Mouse (Mus musculus) lung, adult 2 months (tissue): ENCODE data around the gene Kif3b. TPM values are rescaled to one million over a fixed set of nuclear protein-coding genes. Genes with fewer than 3 reads are reported as not detected.
A peak's percentile ranks its signal among the peaks of the same experiment; 100 is the strongest.

ENCODE experiments used
- DNase-seq: peaks from one replicate; pipeline ENCODE4 v3.0.0; 2022
- H3K4me1 ChIP-seq: fragments of 200-500 bp; 2 replicates; pipeline ENCODE4 v1.6.1; 2011; ENCODE audit warnings: low read length; ENCODE audit not compliant: control insufficient read depth, insufficient read depth
- H3K4me3 ChIP-seq: fragments of 200-500 bp; replicated peaks from 2 replicates; pipeline ENCODE3; 2011; ENCODE audit warnings: low read depth, mild to moderate bottlenecking, control low read depth, low read length; ENCODE audit errors: extremely low read depth
- CTCF ChIP-seq: fragments of 200-500 bp; IDR thresholded peaks from 2 replicates; pipeline ENCODE4 v1.5.1; 2011; ENCODE audit warnings: mild to moderate bottlenecking, low read length, control low read depth; ENCODE audit not compliant: insufficient read depth
- POLR2A ChIP-seq: fragments of 200-500 bp; IDR thresholded peaks from 2 replicates; pipeline ENCODE4 v1.6.1; 2011; ENCODE audit warnings: low read depth, mild to moderate bottlenecking, control low read depth, low read length, borderline replicate concordance; ENCODE audit errors: extremely low read depth
- WGBS: fragments of 180-500 bp; shearing (Covaris S2); methylation state at CpG from one replicate; pipeline ENCODE4 v1.1.7; 2018; 5-methylcytosine and 5-hydroxymethylcytosine counted together
- polyA plus RNA-seq: library from polyadenylated mRNA; depleted of rRNA; stranded (reverse); fragments of >200 nt; gene quantifications from 2 replicates; pipeline ENCODE4 v1.2.3, GENCODE M21; 2012

The Kif3b gene
- polyA plus RNA-seq, 1 experiment: 10.8 TPM

GRCm38 (mm10) chr2:153298460-153298859 lies 7.2 kb downstream of the Kif3b start:
- TF ChIP-seq CTCF: no peak
- TF ChIP-seq POLR2A: no peak
- H3K4me1 ChIP-seq: no peaks in the 10 kb centered on the region
- WGBS: 54% methylated on average over 4 of the region's 4 CpGs
- no peak overlapping the region for H3K4me3 ChIP-seq
- DNase-seq: no peak

GRCm38 (mm10) chr2:153298863-153299262 lies 7.7 kb downstream of the Kif3b start:
- WGBS: 50% methylated on average over 4 of the region's 4 CpGs
- TF ChIP-seq CTCF: no peak
- TF ChIP-seq POLR2A: no peak
- no peak for DNase-seq
- Histone ChIP-seq H3K4me1 (no peaks in the 10 kb centered on the region), H3K4me3 (no peak overlapping the region)

- no peak for DNase-seq
- Histone ChIP-seq H3K4me1 (no peaks in the 10 kb centered on the region), H3K4me3 (no peak overlapping the region)
- WGBS: 92% methylated on average over 5 of the region's 5 CpGs
- TF ChIP-seq POLR2A: no peak
Measured at GRCm38 (mm10) chr2:153301123-153301522, 9.9 kb downstream of the Kif3b start.

GRCm38 (mm10) chr2:153305240-153305639 lies 14.0 kb downstream of the Kif3b start:
- no peak for DNase-seq
- 69% methylated on average over 6 of the region's 6 CpGs for WGBS
- no peak for TF ChIP-seq POLR2A
- no peak for TF ChIP-seq CTCF
- no peaks in the 10 kb centered on the region; the same call in 1 of the 2 replicates for H3K4me1 ChIP-seq
- H3K4me3 ChIP-seq: no peak overlapping the region

- 79% methylated on average over 7 of the region's 7 CpGs for WGBS
- no peak overlapping the region for H3K4me3 ChIP-seq
- no peaks in the 10 kb centered on the region; the same call in 1 of the 2 replicates for H3K4me1 ChIP-seq
- DNase-seq: no peak
- TF ChIP-seq CTCF (no peak), POLR2A (no peak)
Measured at GRCm38 (mm10) chr2:153308586-153308985, 17.4 kb downstream of the Kif3b start.

GRCm38 (mm10) chr2:153309106-153309505 lies 17.9 kb downstream of the Kif3b start:
- WGBS: 68% methylated on average over 8 of the region's 8 CpGs
- DNase-seq: no peak
- Histone ChIP-seq H3K4me1 (no peaks in the 10 kb centered on the region; the same call in 1 of the 2 replicates), H3K4me3 (no peak overlapping the region)
- TF ChIP-seq POLR2A (no peak), CTCF (no peak)

- no peaks in the 10 kb centered on the region; the same call in 1 of the 2 replicates for H3K4me1 ChIP-seq
- H3K4me3 ChIP-seq: no peak overlapping the region
- TF ChIP-seq CTCF: no peak
- no peak for TF ChIP-seq POLR2A
- 72% methylated on average over 6 of the region's 6 CpGs for WGBS
- no peak for DNase-seq
Measured at GRCm38 (mm10) chr2:153310228-153310627, 19.0 kb downstream of the Kif3b start.

- Histone ChIP-seq H3K4me3 (no peak overlapping the region), H3K4me1 (no peaks in the 10 kb centered on the region; the same call in 1 of the 2 replicates)
- 80% methylated on average over 9 of the region's 9 CpGs for WGBS
- DNase-seq: no peak
- TF ChIP-seq CTCF (no peak), POLR2A (no peak)
Measured at GRCm38 (mm10) chr2:153312884-153313283, 21.7 kb downstream of the Kif3b start.

- WGBS: 76% methylated on average over 4 of the region's 4 CpGs
- Histone ChIP-seq H3K4me3 (no peak overlapping the region), H3K4me1 (peaks cover 10% of the 10 kb centered on the region; the same call in 1 of the 2 replicates)
- DNase-seq: no peak
- TF ChIP-seq POLR2A (no peak), CTCF (no peak)
Measured at GRCm38 (mm10) chr2:153318408-153318807, 27.2 kb downstream of the Kif3b start.

GRCm38 (mm10) chr2:153319036-153319643 lies 27.9 kb downstream of the Kif3b start:
- no peak overlapping the region for H3K4me3 ChIP-seq
- TF ChIP-seq POLR2A (no peak), CTCF (no peak)
- DNase-seq: peak; percentile 46
- peaks cover 10% of the 10 kb centered on the region; the same call in 1 of the 2 replicates for H3K4me1 ChIP-seq
- 44% methylated on average over 8 of the region's 8 CpGs for WGBS

GRCm38 (mm10) chr2:153325706-153326376 lies 34.6 kb downstream of the Kif3b start:
- Histone ChIP-seq H3K4me3 (no peak overlapping the region), H3K4me1 (no peaks in the 10 kb centered on the region; the same call in 1 of the 2 replicates)
- 58% methylated on average over 9 of the region's 9 CpGs for WGBS
- no peak for DNase-seq
- no peak for TF ChIP-seq CTCF
- TF ChIP-seq POLR2A: no peak
